Mouse (Mus musculus) liver, postnatal 0 days (tissue): ENCODE measurements around the gene Pex16. TPM values are rescaled to one million over a fixed set of nuclear protein-coding genes. Genes with fewer than 3 reads are reported as not detected.

Experiments
- ATAC-seq: fragments of 200-750 bp; cut with Nextera tagmentation; 2 replicates; pipeline ENCODE4 v1.8.0; 2017; ENCODE audit warnings: mild to moderate bottlenecking, moderate library complexity
- DNase-seq: peaks from one replicate; pipeline ENCODE4 v3.0.0-alpha.2; 2016
- H3K27ac ChIP-seq: fragments of 300-500 bp; sonication (generic); 2 replicates; pipeline ENCODE4 v1.5.1; 2014; ENCODE audit warnings: antibody characterized with exemption, moderate library complexity, mild to moderate bottlenecking, low read depth
- H3K27me3 ChIP-seq: fragments of 300-500 bp; sonication (generic); 2 replicates; pipeline ENCODE4 v1.6.1; 2014; ENCODE audit warnings: low read length, control low read depth, mixed read lengths; ENCODE audit not compliant: insufficient read depth
- H3K36me3 ChIP-seq: fragments of 300-500 bp; sonication (generic); replicated peaks from 2 replicates; pipeline ENCODE4 v1.6.1; 2014; ENCODE audit warnings: mild to moderate bottlenecking, control low read depth, low read length, moderate library complexity, mixed read lengths; ENCODE audit not compliant: insufficient read depth
- H3K4me1 ChIP-seq: fragments of 300-500 bp; sonication (generic); 2 replicates; pipeline ENCODE4 v1.6.1; 2014; ENCODE audit warnings: antibody characterized with exemption, mild to moderate bottlenecking, control low read depth; ENCODE audit not compliant: insufficient read depth
- H3K4me2 ChIP-seq: fragments of 300-500 bp; sonication (generic); 2 replicates; pipeline ENCODE4 v1.6.1; 2014; ENCODE audit warnings: low read depth, mild to moderate bottlenecking, low read length, moderate library complexity, mixed read lengths
- H3K4me3 ChIP-seq: fragments of 300-500 bp; sonication (generic); 2 replicates; pipeline ENCODE4 v1.5.1; 2014; ENCODE audit warnings: low read depth, low read length
- H3K9ac ChIP-seq: fragments of 300-500 bp; sonication (generic); replicated peaks from 2 replicates; pipeline ENCODE4 v1.6.1; 2014; ENCODE audit warnings: mild to moderate bottlenecking, moderate library complexity
- H3K9me3 ChIP-seq: fragments of 300-500 bp; sonication (generic); 2 replicates; pipeline ENCODE4 v1.6.1; 2016; ENCODE audit warnings: mild to moderate bottlenecking, control low read depth, low read length, mixed read lengths
- CTCF ChIP-seq: sonication (generic); IDR thresholded peaks from 2 replicates; pipeline ENCODE4 v1.5.1; 2016; ENCODE audit warnings: antibody characterized with exemption, low read depth
- EP300 ChIP-seq: IDR thresholded peaks from 2 replicates; pipeline ENCODE4 v1.6.1; 2016; ENCODE audit warnings: antibody characterized with exemption, low read depth, mild to moderate bottlenecking
- WGBS: fragments of 180-500 bp; shearing (Covaris S2); extraction: QIAGEN DNeasy Blood & Tissue Kit; methylation state at CpG from one replicate; pipeline ENCODE4 v1.1.7; 2014; ENCODE audit not compliant: insufficient replicate concordance; 5-methylcytosine and 5-hydroxymethylcytosine counted together
- polyA plus RNA-seq: library from polyadenylated mRNA; unstranded; fragments of >200 nt; fragmentation: Nextera tagmentation; extraction: Ambion mirVana; gene quantifications from 2 replicates; pipeline ENCODE4 v1.2.1, GENCODE M21; 2015

The Pex16 gene
- polyA plus RNA-seq, 1 experiment from 2014 or later = 90.6 TPM

DNA sequence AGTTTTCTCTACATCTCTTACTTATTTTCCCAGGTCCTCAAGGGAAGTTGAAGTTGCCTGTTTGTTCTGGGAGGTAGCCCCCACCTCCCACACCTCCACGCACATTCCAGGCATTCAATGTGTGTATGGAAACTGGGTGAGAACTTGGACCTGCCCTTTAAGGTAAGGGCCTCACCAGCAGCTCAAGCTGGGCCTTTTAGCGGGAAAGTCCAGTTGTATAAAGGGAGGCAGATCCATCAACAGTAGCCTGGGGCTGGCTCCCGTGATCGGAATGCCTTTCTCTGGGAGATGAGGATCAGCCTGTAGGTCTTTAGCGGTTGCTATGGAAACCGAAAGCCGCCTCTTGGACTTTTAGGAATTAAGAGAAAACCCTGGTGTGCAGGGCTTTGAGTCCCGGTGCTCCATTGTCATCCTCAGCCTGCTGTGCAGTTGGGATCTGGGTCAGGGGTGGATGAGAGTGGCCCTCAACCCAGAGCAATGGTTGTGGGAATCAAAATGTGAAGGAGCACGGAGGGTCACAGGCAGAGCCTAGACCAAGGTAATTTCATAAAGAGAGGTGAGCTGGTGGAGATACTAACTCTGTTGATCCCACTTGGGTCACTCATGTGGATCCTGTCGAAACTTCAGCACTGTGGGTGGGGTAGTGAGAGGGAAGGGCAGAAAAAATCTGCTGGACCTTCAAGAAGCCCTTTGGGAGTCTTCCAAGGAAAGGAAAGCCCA, 2.3 kb upstream of the Pex16 start:
- TF ChIP-seq CTCF = no peak
- no peak for TF ChIP-seq EP300
- WGBS = 58% methylated on average over 10 of the region's 10 CpGs
- Histone ChIP-seq H3K27ac (no peak overlapping the region), H3K4me1 (peaks cover 24% of the 10 kb centered on the region), H3K9ac (no peak overlapping the region), H3K4me2 (no peak overlapping the region), H3K9me3 (no peaks in the 10 kb centered on the region), H3K4me3 (no peak overlapping the region), H3K27me3 (peaks cover 20% of the 10 kb centered on the region), H3K36me3 (peaks cover under 1% of the 10 kb centered on the region; the same call in 1 of the 2 replicates)
- ATAC-seq = no peak
- DNase-seq = no peak

DNA sequence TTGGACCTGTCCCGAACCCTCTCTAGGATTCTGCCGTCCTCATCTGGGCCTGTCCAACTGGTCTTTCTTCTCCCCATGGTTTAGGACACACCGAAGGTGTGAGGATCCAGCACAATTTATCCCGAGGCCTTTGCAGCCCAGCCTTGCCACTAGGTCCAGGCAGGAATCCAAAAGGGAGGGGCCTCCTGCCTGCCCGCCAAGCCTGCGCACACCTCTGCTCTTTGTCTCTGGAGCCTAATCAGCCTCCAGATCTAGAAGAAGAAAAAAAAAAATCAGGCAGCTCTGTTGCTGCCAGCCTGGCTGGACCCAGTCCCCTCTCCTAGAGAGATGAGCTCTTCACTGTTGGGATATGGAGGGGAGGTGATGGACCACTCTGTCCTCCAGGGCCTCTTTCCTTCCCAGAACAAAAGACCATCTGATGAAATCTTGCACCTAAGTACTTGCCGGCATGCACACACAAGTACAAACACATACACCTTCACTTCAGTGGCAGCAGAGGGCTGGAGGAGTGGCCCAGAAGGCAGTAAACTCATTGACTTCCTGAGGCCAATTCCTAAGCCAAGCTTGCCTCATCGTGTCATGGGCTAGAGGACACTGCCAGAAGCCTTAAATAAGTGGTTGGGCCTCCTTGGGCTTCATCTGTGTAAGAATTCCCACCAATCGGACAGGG, 1.6 kb upstream of the Pex16 start:
- ATAC-seq (no peak), DNase-seq (peak; percentile 46)
- Histone ChIP-seq H3K36me3 (peaks cover 8% of the 10 kb centered on the region), H3K9me3 (no peaks in the 10 kb centered on the region), H3K27me3 (peaks cover 20% of the 10 kb centered on the region), H3K4me3 (no peak overlapping the region), H3K27ac (no peak overlapping the region), H3K9ac (no peak overlapping the region), H3K4me1 (peaks cover 24% of the 10 kb centered on the region), H3K4me2 (no peak overlapping the region)
- WGBS = 55% methylated on average over 9 of the region's 9 CpGs
- TF ChIP-seq CTCF (no peak), EP300 (no peak)

DNA sequence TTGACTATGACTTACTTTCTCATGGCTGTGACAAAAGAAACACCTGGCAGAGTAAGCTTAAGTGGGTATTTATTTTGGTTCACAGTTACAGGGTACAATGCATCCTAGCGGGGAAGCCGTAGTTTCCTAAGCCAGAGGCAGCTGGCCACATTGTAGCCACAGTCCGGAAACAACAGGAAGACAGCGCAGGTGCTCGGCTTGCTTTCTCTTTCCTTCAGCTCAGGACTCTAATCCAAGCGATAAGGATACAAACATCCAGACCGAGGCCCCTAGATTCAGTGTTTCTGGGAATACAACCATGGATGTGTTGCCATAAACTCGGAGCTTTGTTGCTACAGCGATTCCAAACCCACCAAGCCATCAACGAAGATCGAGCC, 1.1 kb upstream of the Pex16 start:
- H3K4me2 ChIP-seq = no peak overlapping the region
- ATAC-seq (no peak), DNase-seq (no peak)
- no peak overlapping the region for H3K27ac ChIP-seq
- H3K4me1 ChIP-seq = peaks cover 24% of the 10 kb centered on the region
- 72% methylated on average over 11 of the region's 11 CpGs for WGBS
- no peak overlapping the region for H3K4me3 ChIP-seq
- no peak overlapping the region for H3K9ac ChIP-seq
- peaks cover 20% of the 10 kb centered on the region for H3K27me3 ChIP-seq
- no peaks in the 10 kb centered on the region for H3K9me3 ChIP-seq
- H3K36me3 ChIP-seq = peaks cover 13% of the 10 kb centered on the region
- TF ChIP-seq CTCF = no peak
- TF ChIP-seq EP300 = no peak

DNA sequence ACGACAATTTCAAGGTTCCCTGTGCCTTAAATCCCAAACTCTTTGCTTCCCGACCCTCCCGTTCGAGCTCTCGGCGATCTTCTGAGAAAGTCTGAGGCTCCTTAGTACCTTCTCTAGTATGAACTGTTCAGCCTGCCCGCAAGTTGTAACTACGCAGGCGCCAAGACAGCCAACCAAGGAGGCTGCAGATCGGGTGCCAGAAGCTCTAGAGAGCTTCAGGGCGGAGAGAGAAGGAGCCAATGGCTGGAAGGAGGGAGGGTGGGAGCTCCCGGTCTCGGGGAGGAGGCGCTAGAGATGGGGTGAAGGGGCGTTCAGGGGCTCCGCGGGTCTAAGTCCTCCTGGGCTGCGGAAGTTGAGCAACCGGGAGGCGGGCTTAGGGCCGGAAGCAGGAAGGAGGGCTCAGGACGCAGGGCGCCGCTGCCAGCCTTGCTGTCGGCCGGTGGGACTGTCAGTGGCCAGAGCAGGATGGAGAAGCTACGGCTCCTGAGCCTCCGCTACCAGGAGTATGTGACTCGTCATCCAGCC, 685 bp downstream of the Pex16 start:
- ATAC-seq (peak; percentile 91), DNase-seq (peak; percentile 96)
- H3K9me3 ChIP-seq = no peaks in the 10 kb centered on the region
- TF ChIP-seq CTCF (no peak), EP300 (peak; percentile 73; the same call in 1 of the 2 replicates)
- peaks cover 31% of the 10 kb centered on the region for H3K36me3 ChIP-seq
- peak overlapping the region; percentile 83 for H3K9ac ChIP-seq
- WGBS = under 1% methylated on average over 25 of the region's 29 CpGs
- H3K27ac ChIP-seq = peak overlapping the region; percentile 89
- peak overlapping the region; percentile 95 for H3K4me2 ChIP-seq
- peak overlapping the region; percentile 85 for H3K4me3 ChIP-seq
- H3K4me1 ChIP-seq = peaks cover 24% of the 10 kb centered on the region
- H3K27me3 ChIP-seq = peaks cover 12% of the 10 kb centered on the region

DNA sequence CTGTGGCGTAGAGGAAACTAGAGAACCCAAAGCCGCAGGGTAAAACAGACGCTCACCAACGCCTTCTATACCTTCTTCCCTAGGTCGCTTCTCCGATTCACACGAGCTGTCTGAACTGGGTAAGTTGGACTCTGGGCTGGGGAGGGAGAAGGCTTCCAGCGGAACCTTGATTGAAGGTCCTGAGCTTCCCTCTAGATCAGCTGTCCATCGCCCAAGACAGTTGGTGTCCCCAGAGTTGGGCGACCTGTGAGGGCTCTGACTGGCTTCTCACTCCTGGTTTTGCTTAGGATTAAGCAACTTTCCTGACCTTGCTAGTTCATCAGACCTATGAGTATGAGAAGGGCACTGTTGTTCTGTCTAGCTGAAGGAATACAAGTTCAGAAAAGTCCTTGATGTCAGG, 1.3 kb downstream of the Pex16 start:
- DNase-seq = peak; percentile 31

DNA sequence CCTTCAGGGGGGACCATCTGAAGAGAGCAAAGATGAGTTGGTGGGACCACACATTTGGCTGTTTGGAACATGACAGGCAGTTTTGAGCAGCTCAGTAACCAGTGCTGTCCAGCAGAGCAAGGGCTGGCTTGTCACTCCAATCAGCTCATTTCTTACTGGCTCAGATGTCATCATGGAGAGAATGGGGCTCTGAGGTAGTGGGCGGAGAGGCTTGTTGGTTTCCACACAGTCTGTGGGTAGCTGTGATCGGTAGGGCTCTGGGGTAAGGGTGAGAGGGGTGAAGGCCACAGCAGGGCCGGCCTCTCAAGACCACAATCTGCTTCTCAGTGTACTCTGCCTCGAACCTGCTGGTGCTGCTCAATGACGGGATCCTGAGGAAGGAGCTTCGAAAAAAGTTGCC, 1.8 kb downstream of the Pex16 start:
- 0 out of 2 replicates have a peak, but pooled peaks cover under 1% of the 10 kb centered on the region for H3K27me3 ChIP-seq
- peak; percentile 53 for ATAC-seq
- 58% methylated on average over 6 of the region's 6 CpGs for WGBS
- peak overlapping the region; percentile 95 for H3K4me2 ChIP-seq
- peaks cover 42% of the 10 kb centered on the region for H3K36me3 ChIP-seq
- H3K9me3 ChIP-seq = no peaks in the 10 kb centered on the region
- H3K4me3 ChIP-seq = peak overlapping the region; percentile 85
- peak overlapping the region; percentile 89 for H3K27ac ChIP-seq
- DNase-seq = peak; percentile 54
- peak overlapping the region; percentile 83 for H3K9ac ChIP-seq
- H3K4me1 ChIP-seq = peaks cover 18% of the 10 kb centered on the region
- no peak for TF ChIP-seq CTCF
- TF ChIP-seq EP300 = no peak

More for the DNA sequence above, 1.3 kb downstream of the Pex16 start:
- Histone ChIP-seq H3K4me3 (peak overlapping the region; percentile 85), H3K4me2 (peak overlapping the region; percentile 95), H3K27me3 (peaks cover 6% of the 10 kb centered on the region), H3K4me1 (peaks cover 24% of the 10 kb centered on the region), H3K27ac (peak overlapping the region; percentile 89), H3K9me3 (no peaks in the 10 kb centered on the region), H3K36me3 (peaks cover 37% of the 10 kb centered on the region), H3K9ac (peak overlapping the region; percentile 83)
- no peak for ATAC-seq
- TF ChIP-seq CTCF = no peak
- no peak for TF ChIP-seq EP300
- 6% methylated on average over 10 of the region's 10 CpGs for WGBS
